Mouse (Mus musculus): ENCODE measurements around the gene Hbs1l. TPM values are rescaled to one million over a fixed set of nuclear protein-coding genes. Genes with fewer than 3 reads are reported as not detected.

Hbs1l gene
- total and polyA plus RNA-seq, 2 experiments from 2014 or later, result 61.3 to 78.3 TPM

- WGBS, result 61% methylated on average over 8 of the region's 8 CpGs
- no peaks in the 10 kb centered on the region for H3K4me1 ChIP-seq (ENCODE audit: insufficient read depth, low read length)
- DNase-seq (ENCODE audit: low spot score) (no peak), ATAC-seq (no peak)
- H3K27me3 ChIP-seq (ENCODE audit: insufficient read depth, low read length), result no peaks in the 10 kb centered on the region
- no peaks in the 10 kb centered on the region for H3K9me3 ChIP-seq (ENCODE audit: low read length)
- H3K36me3 ChIP-seq (ENCODE audit: insufficient read depth, low read length), result no peaks in the 10 kb centered on the region
- no peak for TF ChIP-seq CTCF (IDR thresholded peaks at IDR 0.05; ENCODE audit: low read depth)
- no peak overlapping the region for H3K4me2 ChIP-seq (ENCODE audit: low read depth, low read length)
- H3K9ac ChIP-seq (replicated peaks; ENCODE audit: low read length), result no peak overlapping the region
- H3K4me3 ChIP-seq (ENCODE audit: low read length), result no peak overlapping the region
- H3K27ac ChIP-seq, result no peak overlapping the region
Measured at GRCm38 (mm10) chr10:21399622-21400021, 103.8 kb downstream of the Hbs1l start.

GRCm38 (mm10) chr10:21400031-21400430, 104.3 kb downstream of the Hbs1l start:
- H3K4me2 ChIP-seq (ENCODE audit: low read depth, low read length), result no peak overlapping the region
- H3K4me3 ChIP-seq (ENCODE audit: low read length), result no peak overlapping the region
- no peak overlapping the region for H3K9ac ChIP-seq (replicated peaks; ENCODE audit: low read length)
- WGBS, result 51% methylated on average over 7 of the region's 7 CpGs
- H3K4me1 ChIP-seq (ENCODE audit: insufficient read depth, low read length), result no peaks in the 10 kb centered on the region
- no peak for DNase-seq (ENCODE audit: low spot score)
- no peaks in the 10 kb centered on the region for H3K36me3 ChIP-seq (ENCODE audit: insufficient read depth, low read length)
- H3K27me3 ChIP-seq (ENCODE audit: insufficient read depth, low read length), result no peaks in the 10 kb centered on the region
- TF ChIP-seq CTCF (IDR thresholded peaks at IDR 0.05; ENCODE audit: low read depth), result no peak
- H3K27ac ChIP-seq, result no peak overlapping the region
- no peak for ATAC-seq
- H3K9me3 ChIP-seq (ENCODE audit: low read length), result no peaks in the 10 kb centered on the region

- Histone ChIP-seq H3K4me2 (ENCODE audit: low read depth, low read length) (no peak overlapping the region), H3K9ac (replicated peaks; ENCODE audit: low read length) (no peak overlapping the region), H3K9me3 (ENCODE audit: low read length) (no peaks in the 10 kb centered on the region), H3K36me3 (ENCODE audit: insufficient read depth, low read length) (no peaks in the 10 kb centered on the region), H3K27ac (no peak overlapping the region), H3K27me3 (ENCODE audit: insufficient read depth, low read length) (no peaks in the 10 kb centered on the region), H3K4me3 (ENCODE audit: low read length) (no peak overlapping the region), H3K4me1 (ENCODE audit: insufficient read depth, low read length) (no peaks in the 10 kb centered on the region)
- DNase-seq (ENCODE audit: low spot score) (no peak), ATAC-seq (no peak)
- no peak for TF ChIP-seq CTCF (IDR thresholded peaks at IDR 0.05; ENCODE audit: low read depth)
- 50% methylated on average over 2 of the region's 2 CpGs for WGBS
Measured at GRCm38 (mm10) chr10:21400453-21400852, 104.7 kb downstream of the Hbs1l start.

- Histone ChIP-seq H3K4me3 (ENCODE audit: low read length) (no peak overlapping the region), H3K9me3 (ENCODE audit: low read length) (no peaks in the 10 kb centered on the region), H3K4me2 (ENCODE audit: low read depth, low read length) (no peak overlapping the region), H3K4me1 (ENCODE audit: insufficient read depth, low read length) (no peaks in the 10 kb centered on the region), H3K27me3 (ENCODE audit: insufficient read depth, low read length) (no peaks in the 10 kb centered on the region), H3K9ac (replicated peaks; ENCODE audit: low read length) (no peak overlapping the region), H3K27ac (no peak overlapping the region), H3K36me3 (ENCODE audit: insufficient read depth, low read length) (no peaks in the 10 kb centered on the region)
- no peak for TF ChIP-seq CTCF (IDR thresholded peaks at IDR 0.05; ENCODE audit: low read depth)
- DNase-seq (ENCODE audit: low spot score) (no peak), ATAC-seq (no peak)
- WGBS, result 41% methylated on average over 4 of the region's 4 CpGs
Measured at GRCm38 (mm10) chr10:21401259-21401658, 105.5 kb downstream of the Hbs1l start.

GRCm38 (mm10) chr10:21404822-21405221, 109.0 kb downstream of the Hbs1l start:
- no peaks in the 10 kb centered on the region for H3K9me3 ChIP-seq (ENCODE audit: low read length)
- no peak overlapping the region for H3K9ac ChIP-seq (replicated peaks; ENCODE audit: low read length)
- no peaks in the 10 kb centered on the region for H3K36me3 ChIP-seq (ENCODE audit: insufficient read depth, low read length)
- DNase-seq (ENCODE audit: low spot score) (no peak), ATAC-seq (no peak)
- TF ChIP-seq CTCF (IDR thresholded peaks at IDR 0.05; ENCODE audit: low read depth), result no peak
- H3K4me3 ChIP-seq (ENCODE audit: low read length), result no peak overlapping the region
- H3K4me2 ChIP-seq (ENCODE audit: low read depth, low read length), result no peak overlapping the region
- H3K27me3 ChIP-seq (ENCODE audit: insufficient read depth, low read length), result no peaks in the 10 kb centered on the region
- no peak overlapping the region for H3K27ac ChIP-seq
- H3K4me1 ChIP-seq (ENCODE audit: insufficient read depth, low read length), result no peaks in the 10 kb centered on the region
- 92% methylated on average over 4 of the region's 4 CpGs for WGBS

- H3K4me2 ChIP-seq (ENCODE audit: low read depth, low read length), result no peak overlapping the region
- no peaks in the 10 kb centered on the region for H3K36me3 ChIP-seq (ENCODE audit: insufficient read depth, low read length)
- H3K4me1 ChIP-seq (ENCODE audit: insufficient read depth, low read length), result no peaks in the 10 kb centered on the region
- H3K9ac ChIP-seq (replicated peaks; ENCODE audit: low read length), result no peak overlapping the region
- H3K9me3 ChIP-seq (ENCODE audit: low read length), result no peaks in the 10 kb centered on the region
- no peak overlapping the region for H3K27ac ChIP-seq
- 78% methylated on average over 11 of the region's 11 CpGs for WGBS
- H3K4me3 ChIP-seq (ENCODE audit: low read length), result no peak overlapping the region
- TF ChIP-seq CTCF (IDR thresholded peaks at IDR 0.05; ENCODE audit: low read depth), result no peak
- ATAC-seq (no peak), DNase-seq (ENCODE audit: low spot score) (no peak)
- no peaks in the 10 kb centered on the region for H3K27me3 ChIP-seq (ENCODE audit: insufficient read depth, low read length)
Measured at GRCm38 (mm10) chr10:21405707-21406534, 110.1 kb downstream of the Hbs1l start.

- DNase-seq (ENCODE audit: low spot score) (no peak), ATAC-seq (no peak)
- H3K27ac ChIP-seq, result no peak overlapping the region
Measured at GRCm38 (mm10) chr10:21410711-21411110, 114.9 kb downstream of the Hbs1l start.

More at GRCm38 (mm10) chr10:21410711-21411110, 114.9 kb downstream of the Hbs1l start:
- no peaks in the 10 kb centered on the region for H3K27me3 ChIP-seq (ENCODE audit: insufficient read depth, low read length)
- no peak overlapping the region for H3K4me3 ChIP-seq (ENCODE audit: low read length)
- H3K9ac ChIP-seq (replicated peaks; ENCODE audit: low read length), result no peak overlapping the region
- 65% methylated on average over 5 of the region's 5 CpGs for WGBS
- H3K4me1 ChIP-seq (ENCODE audit: insufficient read depth, low read length), result no peaks in the 10 kb centered on the region
- no peaks in the 10 kb centered on the region for H3K36me3 ChIP-seq (ENCODE audit: insufficient read depth, low read length)
- H3K9me3 ChIP-seq (ENCODE audit: low read length), result no peaks in the 10 kb centered on the region
- TF ChIP-seq CTCF (IDR thresholded peaks at IDR 0.05; ENCODE audit: low read depth), result no peak
- no peak overlapping the region for H3K4me2 ChIP-seq (ENCODE audit: low read depth, low read length)

All from hindbrain, postnatal 0 days (tissue).